Mouse (Mus musculus): ENCODE measurements at regions not wholly inside any gene's neighbourhood (a gene's known extent, or its start where the extent isn't known, plus 50 kb on each side); places are given as distances from the start of the nearest gene placed in this dataset.

DNA sequence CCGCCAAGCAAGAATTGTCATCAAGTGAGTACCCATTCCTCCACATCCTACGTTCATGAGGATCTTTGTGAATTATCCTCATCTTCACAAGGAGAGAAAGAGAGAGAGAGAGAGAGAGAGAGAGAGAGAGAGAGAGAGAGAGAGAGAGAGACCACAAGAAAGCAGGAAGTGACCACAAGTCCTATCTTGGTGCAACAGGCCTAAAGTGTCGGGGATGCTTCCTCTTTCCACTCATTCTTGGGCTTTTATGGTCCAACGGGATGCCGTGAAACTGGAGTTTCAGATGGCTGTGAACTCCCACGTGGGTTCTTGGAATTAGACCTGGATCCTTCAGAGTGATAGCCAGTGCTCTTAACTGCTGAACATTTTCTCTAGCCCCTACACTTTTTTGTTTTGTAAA, 53.1 kb upstream of the Rai14 start:
- DNase-seq = no peak

DNA sequence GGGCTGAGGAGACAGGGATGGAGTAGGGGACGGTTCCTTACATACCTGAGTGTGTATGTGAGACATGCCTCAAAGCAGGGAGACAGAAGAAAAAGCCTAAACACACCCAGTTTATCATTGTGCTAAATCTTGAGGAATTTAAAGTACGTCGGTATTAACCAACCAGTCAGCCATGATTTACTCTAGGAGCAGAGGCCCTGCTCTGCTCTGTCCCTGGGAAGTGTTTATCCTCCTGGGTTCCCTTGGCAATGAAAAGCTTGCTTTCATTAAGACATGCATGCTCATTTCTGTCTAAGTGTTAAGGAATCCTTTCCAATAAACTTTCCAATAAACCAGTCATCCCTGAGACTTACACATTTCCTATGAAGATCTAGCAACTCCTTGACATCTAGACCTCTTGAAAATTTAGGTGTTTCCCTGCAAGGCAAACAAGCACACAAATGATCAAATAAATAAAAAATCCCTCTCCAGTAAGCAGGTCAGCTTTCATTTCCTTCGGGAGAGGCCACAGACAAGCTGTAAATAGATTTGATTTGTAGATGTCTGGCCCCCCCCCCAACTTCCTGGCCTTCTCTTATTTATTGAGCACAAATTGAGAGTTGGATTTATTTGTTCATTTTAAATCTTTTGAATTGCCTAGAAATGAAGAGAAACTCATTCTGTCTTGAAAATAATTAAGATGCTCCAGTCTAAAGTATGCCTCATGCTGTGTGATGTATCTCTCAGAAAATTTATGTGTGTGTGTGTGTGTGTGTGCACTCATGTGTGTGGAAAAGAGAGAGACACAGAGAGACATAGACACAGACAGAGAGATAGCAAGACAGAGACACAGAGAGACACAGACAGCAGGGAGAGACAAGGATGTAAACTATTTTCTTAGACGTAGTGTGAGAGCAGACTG, 56.2 kb upstream of the Rai14 start:
- no peak for DNase-seq

- DNase-seq = no peak
Measured at GRCm38 (mm10) chr15:10771311-10771690, 56.9 kb upstream of the Rai14 start.

GRCm38 (mm10) chr15:10779941-10780620, 65.7 kb upstream of the Rai14 start:
- no peak for DNase-seq

GRCm38 (mm10) chr15:10789371-10789770, 74.9 kb upstream of the Rai14 start:
- no peak for DNase-seq

DNA sequence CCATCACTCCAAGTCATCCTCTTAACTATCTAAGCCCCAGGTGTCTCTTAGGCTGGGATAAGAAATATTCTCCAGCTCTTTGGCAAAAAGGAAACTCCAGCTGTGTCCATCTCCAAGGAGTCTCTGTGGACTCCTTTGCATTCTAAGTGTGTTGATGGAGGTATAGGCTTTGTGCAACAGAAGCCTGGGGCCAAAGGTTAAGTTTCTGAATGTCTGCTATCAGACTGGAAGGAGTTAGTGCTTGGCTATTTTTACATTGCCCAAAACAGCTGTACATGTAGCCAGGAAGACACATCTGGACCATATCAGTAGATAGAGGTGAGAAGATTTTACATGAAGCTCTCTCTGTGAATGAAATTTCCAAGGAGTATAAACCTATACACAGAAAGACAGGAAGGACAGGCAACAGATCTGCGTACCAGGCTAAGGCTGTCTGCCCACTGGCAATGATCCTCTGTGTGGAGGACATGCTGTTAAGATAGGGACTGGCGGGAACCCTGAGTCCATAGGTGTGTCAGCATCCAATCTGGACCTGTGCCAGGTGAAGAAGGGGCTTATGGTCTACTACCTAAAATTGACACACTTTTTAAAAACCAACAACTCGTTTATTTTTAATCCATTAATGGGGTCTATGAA, 76.6 kb upstream of the Rai14 start:
- no peak for DNase-seq

GRCm38 (mm10) chr15:10791516-10792112, 77.2 kb upstream of the Rai14 start:
- no peak for DNase-seq

DNA sequence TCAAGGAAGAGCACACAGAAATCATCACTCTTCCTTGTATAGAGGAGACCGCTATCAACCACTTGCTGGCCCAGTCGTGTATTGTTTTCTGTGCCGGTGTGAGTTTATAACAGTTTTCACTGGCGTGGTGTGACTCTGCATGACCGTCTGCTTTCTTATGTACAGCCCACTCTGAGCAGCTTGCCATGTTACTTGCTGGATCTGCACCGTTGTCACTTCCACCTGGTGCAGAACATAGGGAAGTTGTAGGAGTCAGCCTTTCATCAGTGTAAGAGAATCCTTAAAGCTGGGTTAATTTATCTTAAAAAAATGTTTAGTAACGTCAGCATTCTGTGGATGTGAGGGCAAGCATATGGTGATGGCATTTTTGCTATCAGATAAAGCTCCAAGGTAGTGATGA, 77.7 kb upstream of the Rai14 start:
- no peak for DNase-seq

DNA sequence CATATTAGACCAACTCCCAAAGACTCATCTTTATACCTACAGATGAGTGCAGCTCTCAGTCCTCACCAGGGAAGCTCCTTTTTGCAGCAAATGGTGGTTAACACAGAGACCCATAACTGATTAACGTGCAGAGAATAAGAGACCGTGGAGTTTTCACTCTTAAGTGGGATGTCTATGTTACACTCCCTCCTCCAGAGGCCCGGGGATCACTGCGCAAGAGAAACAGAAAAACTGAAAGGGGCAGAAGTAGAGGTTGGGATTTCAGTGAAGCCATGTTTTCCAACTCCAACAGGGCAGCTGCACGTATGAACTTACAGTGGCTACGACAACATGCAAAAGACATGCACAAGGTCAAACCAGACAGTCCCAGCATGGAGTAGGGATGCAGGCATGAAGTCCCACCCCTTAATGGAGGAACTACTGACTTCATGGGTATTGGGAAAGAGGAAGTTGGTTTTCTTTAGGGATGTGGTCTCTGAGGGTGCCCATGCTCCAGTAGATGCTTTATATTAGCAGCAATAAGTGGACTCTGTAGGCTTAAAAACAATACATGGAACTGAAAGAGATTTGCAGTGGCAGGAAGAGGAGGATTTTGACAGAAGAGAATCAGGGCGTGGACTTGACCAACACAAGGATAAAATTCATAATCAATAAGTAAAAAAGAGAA, 80.8 kb upstream of the Rai14 start:
- no peak for DNase-seq

DNA sequence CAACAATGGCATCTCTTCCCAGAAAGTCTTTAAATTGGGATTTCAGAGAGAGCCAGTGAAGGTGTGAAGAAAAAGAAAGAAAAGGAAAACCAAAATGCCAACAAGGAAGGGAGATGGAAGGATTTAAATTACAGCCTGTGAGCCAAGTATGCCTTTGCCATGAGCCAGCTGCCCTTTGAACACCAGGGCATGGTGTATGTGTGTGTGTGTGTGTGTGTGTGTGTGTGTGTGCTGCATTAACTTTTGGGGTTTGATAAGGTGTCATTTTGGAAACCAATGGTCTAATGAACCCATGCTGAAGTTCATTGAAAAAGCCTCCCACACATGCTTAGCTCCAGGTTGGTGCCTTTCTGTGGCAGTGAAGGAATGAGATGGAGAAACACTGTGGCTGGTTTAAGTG, 85.2 kb upstream of the Rai14 start:
- no peak for DNase-seq

DNA sequence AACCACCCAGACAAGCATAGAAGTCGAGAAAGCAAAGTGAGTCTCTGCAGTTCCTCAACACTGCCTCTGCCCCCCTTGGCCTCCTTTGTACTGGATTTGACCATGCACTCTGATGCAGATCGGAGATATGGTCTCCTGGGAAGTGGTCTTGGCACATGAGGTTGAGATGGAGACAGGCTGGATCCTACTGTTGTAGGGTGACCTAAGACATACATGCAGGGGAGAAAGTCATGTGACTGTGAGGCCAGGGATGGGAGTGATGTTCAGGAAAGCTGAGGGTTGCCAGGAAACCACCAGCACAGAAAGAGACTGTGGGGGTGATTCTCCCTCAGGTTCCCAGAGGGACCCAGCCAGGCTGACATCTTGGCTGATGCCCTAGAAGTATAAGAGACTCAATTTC, 99.8 kb upstream of the Rai14 start:
- DNase-seq = no peak

DNA sequence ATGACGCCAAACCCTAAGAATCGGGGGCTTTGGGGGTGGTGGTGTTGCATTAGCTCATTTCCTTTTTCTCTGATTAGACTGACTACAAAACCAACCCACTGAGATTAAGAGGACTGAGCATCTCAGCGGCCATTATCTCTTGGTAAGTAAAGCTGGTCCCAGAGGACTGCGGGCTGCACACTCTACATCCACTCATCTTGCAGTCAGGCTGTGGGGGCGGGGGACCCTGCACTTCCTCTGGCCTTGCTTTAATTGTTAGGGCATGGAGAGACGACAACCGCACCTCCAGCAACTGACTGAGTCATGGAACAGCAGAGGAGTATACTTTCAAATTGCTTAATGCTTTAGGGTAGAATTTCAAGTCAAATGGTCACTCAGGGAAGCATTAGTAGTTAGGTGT, 100.3 kb upstream of the Rai14 start:
- DNase-seq = no peak

- no peak for DNase-seq
Measured at GRCm38 (mm10) chr15:10816213-10816621, 101.8 kb upstream of the Rai14 start.

DNA sequence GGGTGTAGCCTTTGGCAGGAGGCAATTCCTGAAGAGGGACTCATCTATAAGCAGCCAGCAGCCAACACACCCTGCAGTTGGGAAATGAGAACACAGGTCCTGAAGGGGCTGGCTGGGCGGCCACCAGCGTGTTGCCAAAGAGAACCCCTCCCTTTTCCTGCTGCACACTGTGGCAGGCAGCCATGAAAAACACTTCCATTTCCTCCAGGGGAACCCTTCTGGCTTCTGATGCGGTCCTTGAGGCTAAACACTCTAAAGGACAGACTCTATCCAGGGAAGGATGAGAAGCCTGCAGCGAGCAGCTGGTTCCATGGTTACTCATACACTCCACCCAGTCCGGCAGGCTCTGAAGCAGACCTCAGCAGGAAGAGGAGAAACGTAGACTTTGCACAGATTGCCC, 103.8 kb upstream of the Rai14 start:
- no peak for DNase-seq

GRCm38 (mm10) chr15:10818706-10819105, 104.3 kb upstream of the Rai14 start:
- no peak for DNase-seq

DNA sequence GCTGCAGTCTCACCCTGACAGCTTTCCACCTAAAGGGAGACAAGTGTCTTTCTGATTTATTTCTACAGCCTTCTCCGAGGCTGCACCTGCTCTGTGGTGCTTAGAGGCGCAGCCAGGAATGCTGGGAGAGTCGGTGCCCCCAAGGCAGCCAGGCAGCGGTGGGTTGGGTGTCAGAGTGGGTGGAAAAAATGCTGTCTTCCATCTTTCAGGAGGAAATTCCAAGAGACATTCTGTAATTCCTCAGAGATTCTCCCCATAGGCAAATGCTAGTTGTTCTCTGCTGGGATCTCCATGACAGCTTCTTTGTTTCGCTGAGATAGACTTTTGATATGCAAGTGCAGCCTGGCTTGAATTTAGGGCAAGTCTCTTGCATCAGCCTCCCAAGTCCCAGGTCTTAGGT, 109.5 kb upstream of the Rai14 start:
- no peak for DNase-seq

GRCm38 (mm10) chr15:10829588-10829987, 115.2 kb upstream of the Rai14 start:
- no peak for DNase-seq

DNA sequence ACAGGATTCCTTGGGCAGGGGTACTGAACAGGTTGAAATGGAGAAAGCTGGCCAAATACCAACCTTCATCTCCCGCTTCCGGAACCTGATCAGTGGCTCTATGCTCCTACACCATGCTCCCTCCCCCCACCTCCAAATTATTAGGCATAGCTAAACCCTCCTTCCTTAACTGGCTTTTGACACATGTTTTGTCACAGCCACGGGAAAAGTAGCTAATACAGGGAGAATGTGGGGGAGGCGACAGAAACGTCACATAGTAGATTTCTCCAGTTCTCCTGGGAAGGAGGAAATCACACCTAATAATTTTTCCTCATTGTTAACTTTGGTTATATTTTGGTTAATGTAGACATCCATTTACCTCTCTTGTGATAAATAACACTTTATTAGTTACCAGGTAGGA, 116.1 kb upstream of the Rai14 start:
- no peak for DNase-seq

- DNase-seq = no peak
Measured at GRCm38 (mm10) chr15:10831106-10831505, 116.7 kb upstream of the Rai14 start.

- DNase-seq = no peak
Measured at GRCm38 (mm10) chr15:10832331-10832730, 117.9 kb upstream of the Rai14 start.

- no peak for DNase-seq
Measured at GRCm38 (mm10) chr15:10833866-10834571, 118.1 kb upstream of the C1qtnf3 start.

DNA sequence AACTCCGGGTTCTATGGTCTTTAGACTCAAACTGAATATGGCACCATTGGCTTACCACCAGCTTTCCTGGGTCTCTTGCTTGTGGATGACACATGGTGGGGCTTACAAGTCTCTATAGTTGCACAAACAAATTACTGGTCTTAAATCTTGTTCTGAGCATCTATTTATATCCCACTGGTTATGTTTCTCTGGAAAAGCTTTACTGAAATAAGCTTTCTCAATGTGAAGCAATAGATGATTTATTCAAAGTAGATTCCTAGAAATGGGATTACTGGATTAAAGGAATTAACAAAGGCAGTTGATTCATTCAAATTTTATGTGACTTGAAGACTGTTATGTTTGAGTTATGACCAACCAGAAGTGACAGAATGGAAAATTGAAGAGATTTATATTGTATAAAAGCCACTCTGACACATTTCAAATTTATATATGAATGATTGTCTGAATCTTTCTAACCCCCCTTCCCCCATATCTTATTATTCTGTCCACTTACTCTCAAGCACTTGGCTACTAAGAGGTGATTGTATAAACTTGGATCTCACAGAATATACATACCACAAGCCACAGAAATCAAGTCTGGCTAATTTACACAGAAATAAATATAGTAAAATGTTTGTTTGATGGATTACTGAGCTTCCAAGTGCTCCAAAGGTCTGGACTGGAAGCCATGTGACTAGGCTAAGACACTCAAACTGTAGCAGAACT, 113.4 kb upstream of the C1qtnf3 start:
- DNase-seq = no peak
